8 mouse cellular contexts compared by ENCODE assay signal in the genomic region with DNA sequence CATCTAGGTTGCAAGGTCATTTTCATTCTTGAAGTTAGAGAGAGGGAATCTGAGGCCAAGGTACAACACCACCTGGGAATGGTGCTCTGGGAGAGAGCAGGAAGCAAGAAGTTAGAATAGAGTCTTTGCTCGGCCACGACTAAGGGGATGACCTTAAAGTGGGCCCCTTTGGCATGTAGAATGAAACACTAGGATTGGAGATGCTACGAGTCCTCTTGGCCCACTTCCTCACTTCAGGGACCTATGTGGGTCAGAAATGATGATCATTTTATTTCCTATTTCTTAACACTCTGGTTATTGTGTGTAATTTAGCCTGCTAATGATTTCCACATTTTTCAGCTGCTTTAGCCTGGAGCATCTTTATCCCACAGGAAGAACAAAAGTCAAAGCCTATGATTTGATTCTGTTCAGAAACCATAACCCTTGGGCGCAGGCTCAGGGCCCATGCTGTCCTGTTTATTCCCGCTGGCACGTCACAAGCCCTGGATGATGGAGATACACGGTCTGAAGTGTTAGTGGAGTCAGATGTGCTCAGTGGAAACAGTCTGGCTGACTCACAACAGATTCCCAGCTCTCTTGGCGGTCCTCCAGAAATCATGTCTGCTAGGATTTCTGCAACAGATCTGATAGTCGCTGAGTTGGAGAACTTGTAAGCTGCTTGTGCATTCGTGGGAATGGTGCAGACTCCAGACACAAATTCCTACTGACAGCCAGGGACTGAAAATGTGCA.
A peak's percentile ranks its signal among the peaks of the same experiment; 100 is the strongest.
DNase-seq lines count a peak whose midpoint lies in the region; ATAC-seq and TF ChIP-seq lines count a peak whose summit lies in the region.
"Had no signal": no experiment of that assay in that cellular context is flagged by ENCODE, and none has a peak within 500 bp of the region (broad histone marks: within the 10 kb centered on the region; RNA-seq: fewer than 3 reads in every experiment).

No protein-coding gene starts in this region.

- no peaks in the 10 kb centered on the region for H3K27me3 ChIP-seq in ES-Bruce4 (ENCODE audit: control insufficient read depth, insufficient read depth, low read length, poor library complexity, severe bottlenecking)
- no peaks in the 10 kb centered on the region for H3K27me3 ChIP-seq in embryonic facial prominence, embryonic 15.5 days
- H3K27me3 ChIP-seq in heart, embryonic 16.5 days (ENCODE audit: control insufficient read depth, insufficient read depth, low read length): no peaks in the 10 kb centered on the region

- H3K4me1 ChIP-seq in ES-Bruce4 (ENCODE audit: control insufficient read depth, insufficient read depth, low read length): no peaks in the 10 kb centered on the region
- H3K4me1 ChIP-seq in embryonic facial prominence, embryonic 15.5 days: peaks cover 17% of the 10 kb centered on the region
- H3K4me1 ChIP-seq in heart, embryonic 16.5 days (ENCODE audit: control insufficient read depth, insufficient read depth, low read length): peaks cover 10% of the 10 kb centered on the region

- H3K9me3 ChIP-seq in ES-Bruce4 (replicated peaks; ENCODE audit: control insufficient read depth, insufficient read depth, low read length, poor library complexity, severe bottlenecking): no peaks in the 10 kb centered on the region
- no peaks in the 10 kb centered on the region for H3K9me3 ChIP-seq in embryonic facial prominence, embryonic 15.5 days (replicated peaks)
- H3K9me3 ChIP-seq in heart, embryonic 16.5 days (replicated peaks; ENCODE audit: control insufficient read depth, low read length): no peaks in the 10 kb centered on the region

- TF ChIP-seq CTCF in ES-Bruce4 (IDR thresholded peaks at IDR 0.05; ENCODE audit: low read depth, low read length): no peak

- no peak for TF ChIP-seq POLR2A in ES-Bruce4 (IDR thresholded peaks at IDR 0.05; ENCODE audit: insufficient read depth, low read length)

- ATAC-seq in embryonic facial prominence, embryonic 15.5 days (ENCODE audit: insufficient number of reproducible peaks, low FRiP score, low TSS enrichment, low read depth): peak; percentile 89
- peak; percentile 70 for ATAC-seq in heart, embryonic 16.5 days (replicated peaks; ENCODE audit: extremely low read depth, insufficient read depth, low FRiP score)
- no peak for ATAC-seq in erythroid progenitor cell, adult 5-6 weeks (replicated peaks; ENCODE audit: low FRiP score, poor library complexity, severe bottlenecking)

- H3K9ac ChIP-seq in ES-Bruce4 (ENCODE audit: low read depth, poor library complexity, severe bottlenecking): no peak overlapping the region
- no peak overlapping the region for H3K9ac ChIP-seq in embryonic facial prominence, embryonic 15.5 days
- no peak overlapping the region for H3K9ac ChIP-seq in heart, embryonic 16.5 days (ENCODE audit: low read length)

- intact Hi-C loops in left cerebral cortex, postnatal 14 days (cut with DNase I): no loop called here

- no peak for TF ChIP-seq EP300 in ES-Bruce4 (IDR thresholded peaks at IDR 0.05; ENCODE audit: insufficient read depth, low read depth, low read length)

- peak; percentile 92 for DNase-seq in NIH3T3 (ENCODE audit: low read depth)
- DNase-seq in left cerebral cortex, postnatal 14 days (ENCODE audit: low spot score in 2 of 2): peak; percentile 86 to 90
- DNase-seq in right cerebral cortex, postnatal 14 days: peak; percentile 69

- WGBS in embryonic facial prominence, embryonic 15.5 days: 28% methylated on average over 10 of the region's 10 CpGs
- 31% methylated on average over 10 of the region's 10 CpGs for WGBS in heart, embryonic 16.5 days

- H3K36me3 ChIP-seq in ES-Bruce4 (ENCODE audit: control insufficient read depth, insufficient read depth, low read length, poor library complexity, severe bottlenecking): no peaks in the 10 kb centered on the region
- no peaks in the 10 kb centered on the region for H3K36me3 ChIP-seq in embryonic facial prominence, embryonic 15.5 days
- H3K36me3 ChIP-seq in heart, embryonic 16.5 days (ENCODE audit: control insufficient read depth, insufficient read depth): no peaks in the 10 kb centered on the region

- no peak overlapping the region for H3K27ac ChIP-seq in ES-Bruce4 (ENCODE audit: insufficient read depth, low read length)
- H3K27ac ChIP-seq in embryonic facial prominence, embryonic 15.5 days (replicated peaks): peak overlapping the region; percentile 60
- H3K27ac ChIP-seq in heart, embryonic 16.5 days (ENCODE audit: low read length): peak overlapping the region; percentile 51
- H3K27ac ChIP-seq: macrophage had no signal

- no peak overlapping the region for H3K4me2 ChIP-seq in embryonic facial prominence, embryonic 15.5 days (replicated peaks)
- H3K4me2 ChIP-seq in heart, embryonic 16.5 days (ENCODE audit: low read depth, low read length): no peak overlapping the region

- H3K4me3 ChIP-seq in ES-Bruce4 (ENCODE audit: low read depth, low read length): peak overlapping the region; percentile 26; the same call in 1 of the 2 replicates
- H3K4me3 ChIP-seq in embryonic facial prominence, embryonic 15.5 days (replicated peaks): no peak overlapping the region
- no peak overlapping the region for H3K4me3 ChIP-seq in heart, embryonic 16.5 days (ENCODE audit: low read length)
